Comparison of ENCODE assay signal across 1 mouse cellular context in genomic region chr8:4211097-4211496, GRCm38 (mm10).
A peak's percentile ranks its signal among the peaks of the same experiment; 100 is the strongest.
TF ChIP-seq lines count a peak whose summit lies in the region.

No protein-coding gene starts in this region.

TF ChIP-seq in MEL, 35 proteins besides CTCF, POLR2A, EP300 and RAD21:
- TF ChIP-seq JUND (IDR thresholded peaks at IDR 0.05; ENCODE audit: low read depth, low read length) (no peak), SMC3 (IDR thresholded peaks at IDR 0.05; ENCODE audit: low read depth, low read length) (peak; percentile 35)
